In genomic region chr2:152012701-152013100, GRCm38 (mm10) we compare ENCODE assay signal across 19 mouse cellular contexts. TPM values are rescaled to one million over a fixed set of nuclear protein-coding genes. Genes with fewer than 3 reads are reported as not detected.
DNase-seq lines count a peak whose midpoint lies in the region; ATAC-seq and TF ChIP-seq lines count a peak whose summit lies in the region.
"Had no signal": no experiment of that assay in that cellular context is flagged by ENCODE, and none has a peak within 500 bp of the region (broad histone marks: within the 10 kb centered on the region; RNA-seq: fewer than 3 reads in every experiment).

No protein-coding gene starts in this region.

- H3K27me3 ChIP-seq in heart, postnatal 0 days (ENCODE audit: control insufficient read depth, insufficient read depth, low read length) = no peaks in the 10 kb centered on the region
- H3K27me3 ChIP-seq in stomach, embryonic 16.5 days (ENCODE audit: control insufficient read depth, insufficient read depth, low read length) = no peaks in the 10 kb centered on the region
- H3K27me3 ChIP-seq in forebrain, embryonic 11.5 days (ENCODE audit: control insufficient read depth, insufficient read depth, low read length) = no peaks in the 10 kb centered on the region
- H3K27me3 ChIP-seq: embryonic facial prominence, embryonic 15.5 days; limb, embryonic 13.5 days; liver, embryonic 13.5 days; lung, embryonic 15.5 days; midbrain, embryonic 13.5 days; Patski had no signal

- no peak overlapping the region for H3K4me2 ChIP-seq in heart, postnatal 0 days (ENCODE audit: low read depth, low read length)
- H3K4me2 ChIP-seq in stomach, embryonic 16.5 days (ENCODE audit: low read depth, low read length) = no peak overlapping the region
- no peak overlapping the region for H3K4me2 ChIP-seq in forebrain, embryonic 11.5 days (ENCODE audit: low read depth, low read length, severe bottlenecking)
- H3K4me2 ChIP-seq: embryonic facial prominence, embryonic 15.5 days; limb, embryonic 13.5 days; liver, embryonic 13.5 days; lung, embryonic 15.5 days; midbrain, embryonic 13.5 days had no signal

- H3K9me3 ChIP-seq in heart, postnatal 0 days (replicated peaks; ENCODE audit: control insufficient read depth, low read length) = no peaks in the 10 kb centered on the region
- no peaks in the 10 kb centered on the region for H3K9me3 ChIP-seq in stomach, embryonic 16.5 days (replicated peaks; ENCODE audit: control insufficient read depth, low read length)
- H3K9me3 ChIP-seq in forebrain, embryonic 11.5 days (ENCODE audit: control insufficient read depth, low read length) = no peaks in the 10 kb centered on the region
- H3K9me3 ChIP-seq: embryonic facial prominence, embryonic 15.5 days; limb, embryonic 13.5 days; liver, embryonic 13.5 days; lung, embryonic 15.5 days; midbrain, embryonic 13.5 days had no signal

- WGBS in heart, postnatal 0 days = 60% methylated on average over 2 of the region's 2 CpGs
- 73% methylated on average over 2 of the region's 2 CpGs for WGBS in stomach, embryonic 16.5 days
- 72% methylated on average over 2 of the region's 2 CpGs for WGBS in forebrain, embryonic 11.5 days

- intact Hi-C loops in left cerebral cortex, adult 2 months (cut with DNase I) = no loop called here

- H3K4me1 ChIP-seq in heart, postnatal 0 days (ENCODE audit: control insufficient read depth, insufficient read depth) = no peaks in the 10 kb centered on the region
- H3K4me1 ChIP-seq in brown adipose tissue, adult 24 weeks (ENCODE audit: control insufficient read depth, insufficient read depth, insufficient read length, low read length) = peaks cover 9% of the 10 kb centered on the region
- H3K4me1 ChIP-seq in stomach, embryonic 16.5 days (ENCODE audit: control insufficient read depth, insufficient read depth, low read length) = peaks cover 8% of the 10 kb centered on the region; the same call in 1 of the 2 replicates
- no peaks in the 10 kb centered on the region for H3K4me1 ChIP-seq in forebrain, embryonic 11.5 days (replicated peaks; ENCODE audit: control insufficient read depth, insufficient read depth, low read length)
- H3K4me1 ChIP-seq: liver, embryonic 13.5 days had no signal

- ATAC-seq in heart, postnatal 0 days (ENCODE audit: insufficient read depth, low read depth) = no peak
- ATAC-seq in stomach, embryonic 16.5 days (ENCODE audit: insufficient read depth, low FRiP score) = no peak
- ATAC-seq in forebrain, embryonic 11.5 days (replicated peaks; ENCODE audit: low FRiP score) = no peak
- ATAC-seq: activated CD4-positive, CD25-positive, alpha-beta regulatory T cell, adult 4 months; Patski had no signal

- DNase-seq in heart, postnatal 0 days (ENCODE audit: low spot score) = no peak
- DNase-seq in heart, adult 18-20 months = no peak
- DNase-seq in left cerebral cortex, adult 2 months (ENCODE audit: extremely low spot score in 1 of 2, low spot score in 2 of 2) = no peak
- DNase-seq in left cerebral cortex, adult 18-20 months (ENCODE audit: low spot score in 2 of 2) = no peak
- no peak for DNase-seq in forebrain, embryonic 11.5 days (ENCODE audit: low spot score)
- DNase-seq in B cell, adult 2 months = no peak
- DNase-seq: cerebellum, adult 11-12 months; cerebellum, postnatal 14 days; heart, postnatal 4 days; liver, embryonic 13.5 days had no signal

- no peak overlapping the region for H3K4me3 ChIP-seq in heart, postnatal 0 days (ENCODE audit: low read depth, low read length)
- H3K4me3 ChIP-seq in left cerebral cortex, adult 2 months = no peak overlapping the region
- no peak overlapping the region for H3K4me3 ChIP-seq in brown adipose tissue, adult 24 weeks (ENCODE audit: insufficient read depth, low read depth, low read length)
- H3K4me3 ChIP-seq in stomach, embryonic 16.5 days (replicated peaks; ENCODE audit: low read length) = no peak overlapping the region
- H3K4me3 ChIP-seq in forebrain, embryonic 11.5 days (ENCODE audit: low read depth, low read length) = no peak overlapping the region
- H3K4me3 ChIP-seq: embryonic facial prominence, embryonic 15.5 days; limb, embryonic 13.5 days; liver, embryonic 13.5 days; lung, embryonic 15.5 days; midbrain, embryonic 13.5 days had no signal

- TF ChIP-seq EP300 in heart, postnatal 0 days (IDR thresholded peaks at IDR 0.05; ENCODE audit: low read depth) = no peak

- TF ChIP-seq CTCF in heart, postnatal 0 days (IDR thresholded peaks at IDR 0.05; ENCODE audit: low read depth) = no peak
- no peak for TF ChIP-seq CTCF in left cerebral cortex, adult 2 months (IDR thresholded peaks at IDR 0.05)

- no peak overlapping the region for H3K9ac ChIP-seq in heart, postnatal 0 days (replicated peaks; ENCODE audit: low read depth, low read length)
- H3K9ac ChIP-seq in stomach, embryonic 16.5 days (ENCODE audit: low read length) = no peak overlapping the region
- H3K9ac ChIP-seq in forebrain, embryonic 11.5 days (ENCODE audit: low read length) = no peak overlapping the region
- H3K9ac ChIP-seq: embryonic facial prominence, embryonic 15.5 days; limb, embryonic 13.5 days; liver, embryonic 13.5 days; lung, embryonic 15.5 days; midbrain, embryonic 13.5 days had no signal

- H3K27ac ChIP-seq in heart, postnatal 0 days (ENCODE audit: low read depth) = 0 out of 2 replicates have a peak overlapping the region, but pooled peaks have one; percentile 5
- peak overlapping the region; percentile 24; the same call in 1 of the 2 replicates for H3K27ac ChIP-seq in left cerebral cortex, adult 2 months
- H3K27ac ChIP-seq in brown adipose tissue, adult 24 weeks (replicated peaks; ENCODE audit: low read depth, low read length) = 0 out of 2 replicates have a peak overlapping the region, but pooled peaks have one; percentile 35
- H3K27ac ChIP-seq in stomach, embryonic 16.5 days (ENCODE audit: low read length) = peak overlapping the region; percentile 88
- no peak overlapping the region for H3K27ac ChIP-seq in forebrain, embryonic 11.5 days (ENCODE audit: low read depth, low read length)
- H3K27ac ChIP-seq: embryonic facial prominence, embryonic 15.5 days; limb, embryonic 13.5 days; liver, embryonic 13.5 days; midbrain, embryonic 13.5 days had no signal

- no peaks in the 10 kb centered on the region for H3K36me3 ChIP-seq in heart, postnatal 0 days (replicated peaks; ENCODE audit: control insufficient read depth, insufficient read depth, low read length)
- no peaks in the 10 kb centered on the region for H3K36me3 ChIP-seq in stomach, embryonic 16.5 days (ENCODE audit: control insufficient read depth, insufficient read depth, low read length)
- H3K36me3 ChIP-seq in forebrain, embryonic 11.5 days (ENCODE audit: control insufficient read depth, insufficient read depth, low read length) = no peaks in the 10 kb centered on the region
- H3K36me3 ChIP-seq: embryonic facial prominence, embryonic 15.5 days; limb, embryonic 13.5 days; liver, embryonic 13.5 days; lung, embryonic 15.5 days; midbrain, embryonic 13.5 days had no signal

RNA-seq across cellular contexts. Expression of gene Slc52a3, which starts 16.4 kb away (rescaled TPM):
- 6.6 TPM in 1 of 2 replicates, not detected in the other for total RNA-seq in heart, postnatal 0 days (2014; rRNA removed; ENCODE audit: low replicate concordance)
- 0.44 and 0.68 TPM in 2 replicates for polyA plus RNA-seq in heart, postnatal 0 days (2015; fragmentation: Nextera tagmentation; extraction: Ambion mirVana)
- total RNA-seq in heart, adult 18-20 months (2021) = 1 to 10 TPM; 1.6 to 2.9 TPM
- total RNA-seq in left cerebral cortex, adult 2 months (2021) = 1 to 10 TPM; 2.6 to 2.9 TPM
- 1 to 10 TPM; 2.1 to 2.8 TPM for total RNA-seq in left cerebral cortex, adult 18-20 months (2021)
- 0.42 TPM in 1 of 2 replicates, not detected in the other for polyA plus RNA-seq in brown adipose tissue, adult 24 weeks (2012; ENCODE audit: insufficient read depth, insufficient read length, missing spikeins)
- 13.9 and 21.8 TPM in 2 replicates for polyA plus RNA-seq in stomach, embryonic 16.5 days (2015; fragmentation: Nextera tagmentation; extraction: Ambion mirVana)
- polyA plus RNA-seq in forebrain, embryonic 11.5 days (2014; fragmentation: Nextera tagmentation; extraction: Ambion mirVana) = 1.0 and 1.4 TPM in 2 replicates
- total RNA-seq: granulocyte monocyte progenitor cell, adult 5-6 weeks had no signal

RNA-seq across cellular contexts. Expression of gene Fam110a, which starts 32.7 kb away (rescaled TPM):
- 3.0 and 11.7 TPM in 2 replicates for total RNA-seq in heart, postnatal 0 days (2014; rRNA removed; ENCODE audit: low replicate concordance)
- polyA plus RNA-seq in heart, postnatal 0 days (2015; fragmentation: Nextera tagmentation; extraction: Ambion mirVana) = 5.7 and 6.2 TPM in 2 replicates
- total RNA-seq in heart, adult 18-20 months (2021) = 1 to 10 TPM; 3.4 to 3.7 TPM
- 1 to 10 TPM; 6.6 to 6.7 TPM for total RNA-seq in left cerebral cortex, adult 2 months (2021)
- 1 to 10 TPM; 7.4 to 7.6 TPM for total RNA-seq in left cerebral cortex, adult 18-20 months (2021)
- 1.7 and 2.6 TPM in 2 replicates for polyA plus RNA-seq in brown adipose tissue, adult 24 weeks (2012; ENCODE audit: insufficient read depth, insufficient read length, missing spikeins)
- polyA plus RNA-seq in stomach, embryonic 16.5 days (2015; fragmentation: Nextera tagmentation; extraction: Ambion mirVana) = 31.2 and 32.7 TPM in 2 replicates
- polyA plus RNA-seq in forebrain, embryonic 11.5 days (2014; fragmentation: Nextera tagmentation; extraction: Ambion mirVana) = 85.6 and 88.1 TPM in 2 replicates
